Mouse (Mus musculus): ENCODE measurements around the gene Setd5. TPM values are rescaled to one million over a fixed set of nuclear protein-coding genes. Genes with fewer than 3 reads are reported as not detected.

Setd5 gene
- polyA plus RNA-seq (2012; rRNA removed): 10.5 and 11.8 TPM in 2 replicates
- 14.1 and 16.2 TPM in 2 replicates for polyA plus RNA-seq (2014; fragmentation: Nextera tagmentation; extraction: Ambion mirVana)

DNA sequence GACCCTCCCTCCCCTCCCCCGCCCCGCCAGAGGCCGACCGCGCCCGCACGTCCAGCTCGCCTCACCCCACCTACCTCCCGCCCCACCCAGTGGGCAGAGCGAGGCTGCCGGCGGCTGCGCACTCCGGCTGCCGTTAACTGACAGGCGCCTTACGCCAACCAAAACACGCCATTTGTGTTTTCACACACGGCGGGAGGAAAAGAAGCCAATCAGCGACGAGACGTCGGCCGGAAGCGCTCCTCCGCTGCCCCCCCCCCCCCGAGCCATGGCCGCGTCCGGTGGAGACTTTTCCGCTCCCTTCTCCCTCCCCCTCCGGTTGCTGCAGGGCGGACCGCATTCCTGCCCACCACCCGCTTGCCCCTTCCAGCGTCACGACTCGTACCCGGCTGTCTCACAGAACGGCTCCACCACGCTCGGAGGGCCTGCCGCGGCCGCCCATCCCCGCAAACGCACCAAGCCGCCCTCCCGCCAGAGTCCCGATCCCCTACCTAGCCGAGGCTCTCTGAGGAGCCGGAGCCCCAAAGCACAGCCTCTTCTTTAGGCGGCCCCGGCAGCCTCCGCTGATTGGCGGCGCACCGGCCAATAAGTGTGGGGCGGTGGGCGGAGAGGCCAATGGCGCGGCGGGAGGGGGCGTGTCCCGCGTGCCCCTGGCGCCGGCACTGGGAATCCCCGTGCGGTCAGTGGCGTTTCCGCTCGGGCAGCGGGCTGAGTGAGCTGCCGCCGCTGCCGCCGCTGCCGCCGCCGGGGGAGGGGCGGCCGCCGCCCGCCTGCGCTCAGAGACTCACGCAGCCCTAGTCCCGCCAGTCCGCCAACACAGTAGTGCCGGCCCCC lies at the start of gene Setd5:
Gene Setd5, plus strand, starts transcription at position 680 of the 831 bp plus-strand sequence.
- under 1% methylated on average over 70 of the region's 91 CpGs for WGBS (ENCODE audit: insufficient replicate concordance)
- peaks cover 17 to 21% of the 10 kb centered on the region in 2 experiments for H3K4me1 ChIP-seq (replicated peaks; ENCODE audit: control insufficient read depth in 2 of 2, insufficient read depth in 2 of 2, low read length in 1 of 2)
- H3K9ac ChIP-seq (replicated peaks): peak within 1 kb of the TSS; percentile 99

DNA sequence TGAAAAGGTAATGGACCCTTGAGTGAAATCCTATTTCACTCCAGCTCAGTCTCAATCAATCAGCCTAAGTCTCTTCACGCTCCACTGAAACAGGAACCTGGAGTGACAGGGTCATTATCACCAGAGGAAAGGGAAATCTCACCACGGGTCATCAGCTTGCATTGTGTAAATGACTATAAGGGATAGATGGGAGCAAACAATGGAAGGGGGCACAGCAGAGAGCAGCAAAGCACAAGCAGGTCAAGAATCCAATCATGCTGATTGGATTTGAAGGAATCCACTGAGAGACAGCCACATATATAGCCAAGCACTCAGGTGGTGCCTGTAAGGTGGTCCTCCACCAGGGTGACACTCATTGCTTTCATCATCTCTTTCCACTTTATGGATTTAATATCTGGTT lies 49.7 kb upstream of the Setd5 start:
- Histone ChIP-seq H3K4me2 (ENCODE audit: low read depth) (no peak overlapping the region), H3K4me3 (ENCODE audit: insufficient read depth in 1 of 2, low read depth in 2 of 2, low read length in 2 of 2) (no peak overlapping the region), H3K27ac (no peak overlapping the region), H3K9ac (replicated peaks) (no peak overlapping the region), H3K4me1 (replicated peaks; ENCODE audit: control insufficient read depth in 2 of 2, insufficient read depth in 2 of 2, low read length in 1 of 2) (no peaks in the 10 kb centered on the region), H3K9me3 (ENCODE audit: control insufficient read depth, low read length) (no peaks in the 10 kb centered on the region), H3K36me3 (replicated peaks; ENCODE audit: control insufficient read depth, insufficient read depth, low read depth) (no peaks in the 10 kb centered on the region), H3K27me3 (ENCODE audit: control insufficient read depth, insufficient read depth, low read length) (no peaks in the 10 kb centered on the region)
- DNase-seq (ENCODE audit: low read depth in 3 of 3, low spot score in 3 of 3): no peak
- TF ChIP-seq CTCF (IDR thresholded peaks at IDR 0.05; ENCODE audit: low read depth): no peak
- TF ChIP-seq EP300 (IDR thresholded peaks at IDR 0.05; ENCODE audit: low read depth): no peak
- 18% methylated on average over 2 of the region's 2 CpGs for WGBS (ENCODE audit: insufficient replicate concordance)
- no peak for ATAC-seq (ENCODE audit: insufficient read depth)

More for the DNA sequence above, at the start of gene Setd5:
- ATAC-seq (ENCODE audit: insufficient read depth) (peak; percentile 83), DNase-seq (ENCODE audit: low read depth in 3 of 3, low spot score in 3 of 3) (peak; percentile 92 to 94 (median 93))
- Histone ChIP-seq H3K4me2 (ENCODE audit: low read depth) (peak within 1 kb of the TSS; percentile 94), H3K36me3 (replicated peaks; ENCODE audit: control insufficient read depth, insufficient read depth, low read depth) (no peaks in the 10 kb centered on the region), H3K27ac (peak within 1 kb of the TSS; percentile 99), H3K9me3 (ENCODE audit: control insufficient read depth, low read length) (no peaks in the 10 kb centered on the region), H3K4me3 (ENCODE audit: insufficient read depth in 1 of 2, low read depth in 2 of 2, low read length in 2 of 2) (peak within 1 kb of the TSS; percentile 91 to 97), H3K27me3 (ENCODE audit: control insufficient read depth, insufficient read depth, low read length) (no peaks in the 10 kb centered on the region)
- TF ChIP-seq EP300 (IDR thresholded peaks at IDR 0.05; ENCODE audit: low read depth): peak; percentile 21; the same call in 1 of the 2 replicates
- TF ChIP-seq CTCF (IDR thresholded peaks at IDR 0.05; ENCODE audit: low read depth): no peak

DNA sequence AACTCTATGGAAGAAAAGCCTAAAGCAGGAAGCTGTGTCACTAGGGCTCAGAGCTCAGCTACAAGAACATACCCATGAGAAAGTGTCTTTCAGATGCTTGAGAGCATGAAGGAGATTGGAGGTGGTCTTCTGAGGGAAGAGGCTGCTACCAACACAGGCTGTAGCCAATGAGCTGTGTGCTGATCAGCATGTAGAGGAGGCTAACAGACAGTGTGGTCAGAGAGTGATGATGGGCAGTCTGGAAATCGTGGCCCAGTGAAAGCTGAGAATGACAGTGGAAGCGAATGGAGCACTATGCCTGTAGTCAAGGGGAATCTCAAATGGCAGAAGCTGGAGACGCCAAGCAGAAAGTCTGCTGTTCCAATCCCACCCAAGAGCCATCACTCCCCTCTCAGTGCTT lies 48.2 kb upstream of the Setd5 start:
- TF ChIP-seq EP300 (IDR thresholded peaks at IDR 0.05; ENCODE audit: low read depth): no peak
- no peak for TF ChIP-seq CTCF (IDR thresholded peaks at IDR 0.05; ENCODE audit: low read depth)
- Histone ChIP-seq H3K27ac (no peak overlapping the region), H3K4me1 (replicated peaks; ENCODE audit: control insufficient read depth in 2 of 2, insufficient read depth in 2 of 2, low read length in 1 of 2) (no peaks in the 10 kb centered on the region), H3K27me3 (ENCODE audit: control insufficient read depth, insufficient read depth, low read length) (no peaks in the 10 kb centered on the region), H3K4me3 (ENCODE audit: insufficient read depth in 1 of 2, low read depth in 2 of 2, low read length in 2 of 2) (no peak overlapping the region), H3K9ac (replicated peaks) (no peak overlapping the region), H3K4me2 (ENCODE audit: low read depth) (no peak overlapping the region), H3K36me3 (replicated peaks; ENCODE audit: control insufficient read depth, insufficient read depth, low read depth) (no peaks in the 10 kb centered on the region), H3K9me3 (ENCODE audit: control insufficient read depth, low read length) (no peaks in the 10 kb centered on the region)
- DNase-seq (ENCODE audit: low read depth in 3 of 3, low spot score in 3 of 3) (no peak), ATAC-seq (ENCODE audit: insufficient read depth) (no peak)
- WGBS (ENCODE audit: insufficient replicate concordance): 40% methylated on average over 3 of the region's 3 CpGs

DNA sequence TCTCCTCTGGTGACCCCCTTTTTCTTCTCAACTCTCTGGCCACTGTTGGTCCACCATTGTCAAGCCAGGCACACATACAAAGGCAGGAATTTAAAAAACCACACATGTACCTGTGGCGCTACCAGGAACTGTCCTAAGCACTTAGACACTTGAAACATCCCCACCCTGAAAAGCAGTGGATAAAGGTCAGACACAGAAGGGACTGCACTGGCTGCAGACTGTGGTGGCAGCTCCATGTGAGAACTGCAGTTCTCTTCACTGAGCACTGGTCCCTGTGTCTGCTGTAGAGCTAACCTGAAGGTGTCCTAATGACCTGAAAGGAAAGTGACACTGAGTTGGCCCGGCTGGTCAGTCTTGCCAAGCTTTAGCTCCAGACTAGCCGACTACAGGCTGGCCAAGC lies 46.6 kb upstream of the Setd5 start:
- Histone ChIP-seq H3K27ac (no peak overlapping the region), H3K27me3 (ENCODE audit: control insufficient read depth, insufficient read depth, low read length) (no peaks in the 10 kb centered on the region), H3K36me3 (replicated peaks; ENCODE audit: control insufficient read depth, insufficient read depth, low read depth) (no peaks in the 10 kb centered on the region), H3K4me2 (ENCODE audit: low read depth) (no peak overlapping the region), H3K9me3 (ENCODE audit: control insufficient read depth, low read length) (no peaks in the 10 kb centered on the region), H3K4me3 (ENCODE audit: insufficient read depth in 1 of 2, low read depth in 2 of 2, low read length in 2 of 2) (no peak overlapping the region), H3K9ac (replicated peaks) (no peak overlapping the region), H3K4me1 (replicated peaks; ENCODE audit: control insufficient read depth in 2 of 2, insufficient read depth in 2 of 2, low read length in 1 of 2) (no peaks in the 10 kb centered on the region)
- ATAC-seq (ENCODE audit: insufficient read depth) (no peak), DNase-seq (ENCODE audit: low read depth in 3 of 3, low spot score in 3 of 3) (no peak)
- TF ChIP-seq CTCF (IDR thresholded peaks at IDR 0.05; ENCODE audit: low read depth): no peak
- no peak for TF ChIP-seq EP300 (IDR thresholded peaks at IDR 0.05; ENCODE audit: low read depth)
- WGBS (ENCODE audit: insufficient replicate concordance): 53% methylated on average over 3 of the region's 3 CpGs

DNA sequence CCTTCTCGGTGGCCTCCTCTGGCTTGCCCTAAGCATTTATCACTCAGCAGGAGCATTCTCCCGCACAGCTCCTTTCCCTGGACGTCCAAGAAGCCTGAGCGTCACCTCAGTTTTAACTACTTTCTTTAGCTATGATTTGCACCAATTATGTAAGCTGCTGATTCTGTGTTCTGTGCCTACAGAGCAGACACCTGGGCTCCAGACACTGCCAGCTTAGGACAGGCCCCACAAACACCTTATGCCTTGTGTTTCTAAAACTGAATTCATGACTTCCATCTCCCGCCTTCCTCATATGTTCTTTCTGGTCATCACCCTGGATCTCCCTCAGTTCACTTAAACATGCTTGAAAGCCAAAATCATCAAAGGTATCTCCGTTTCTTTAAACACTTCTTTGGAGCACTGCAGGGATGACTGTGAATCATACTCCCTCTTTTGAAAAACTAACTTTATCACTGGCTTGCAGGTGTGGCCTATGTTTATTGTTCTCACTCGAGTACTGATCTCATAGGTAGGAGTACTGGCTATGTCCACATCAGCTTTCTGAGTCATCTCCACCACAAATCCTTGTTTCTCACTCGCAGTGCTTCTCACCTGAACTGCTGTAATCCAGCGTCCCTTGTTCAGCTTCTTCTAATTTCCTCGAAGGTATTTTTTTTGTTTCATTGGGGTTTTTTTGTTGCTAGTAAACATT lies 46.0 kb upstream of the Setd5 start:
- H3K27ac ChIP-seq: no peak overlapping the region
- no peaks in the 10 kb centered on the region for H3K36me3 ChIP-seq (replicated peaks; ENCODE audit: control insufficient read depth, insufficient read depth, low read depth)
- H3K9me3 ChIP-seq (ENCODE audit: control insufficient read depth, low read length): no peaks in the 10 kb centered on the region
- H3K4me1 ChIP-seq (replicated peaks; ENCODE audit: control insufficient read depth in 2 of 2, insufficient read depth in 2 of 2, low read length in 1 of 2): no peaks in the 10 kb centered on the region
- no peaks in the 10 kb centered on the region for H3K27me3 ChIP-seq (ENCODE audit: control insufficient read depth, insufficient read depth, low read length)
- DNase-seq (ENCODE audit: low read depth in 3 of 3, low spot score in 3 of 3) (no peak), ATAC-seq (ENCODE audit: insufficient read depth) (no peak)
- H3K4me3 ChIP-seq (ENCODE audit: insufficient read depth in 1 of 2, low read depth in 2 of 2, low read length in 2 of 2): no peak overlapping the region
- TF ChIP-seq EP300 (IDR thresholded peaks at IDR 0.05; ENCODE audit: low read depth): no peak
- 62% methylated on average over 10 of the region's 10 CpGs for whole genome bisulfite sequencing (ENCODE audit: insufficient replicate concordance)
- H3K4me2 ChIP-seq (ENCODE audit: low read depth): no peak overlapping the region
- H3K9ac ChIP-seq (replicated peaks): no peak overlapping the region

Measured in liver, embryonic 14.5 days (tissue).